Mouse (Mus musculus) macrophage (primary cell): ENCODE measurements around the gene Apof. TPM values are rescaled to one million over a fixed set of nuclear protein-coding genes. Genes with fewer than 3 reads are reported as not detected.

Source experiments
- H3K27ac ChIP-seq: fragments of 350-480 bp; formaldehyde crosslinking; 2 replicates; pipeline ENCODE4 v1.9.0; 2021
- H3K36me3 ChIP-seq: fragments of 350-480 bp; formaldehyde crosslinking; 2 replicates; pipeline ENCODE4 v1.9.0; 2021; ENCODE audit errors: inconsistent target
- H3K4me3 ChIP-seq: fragments of 350-480 bp; formaldehyde crosslinking; 2 replicates; pipeline ENCODE4 v1.9.0; 2021; ENCODE audit errors: inconsistent target
- H3K79me2 ChIP-seq: fragments of 350-480 bp; formaldehyde crosslinking; 2 replicates; pipeline ENCODE4 v1.9.0; 2021; ENCODE audit errors: inconsistent target
- WGBS: methylation state at CpG from one replicate; pipeline ENCODE4 v1.1.7; 2026; ENCODE audit warnings: inconsistent platforms; ENCODE audit not compliant: missing documents; 5-methylcytosine and 5-hydroxymethylcytosine counted together
- polyA plus RNA-seq: library from polyadenylated mRNA; stranded (reverse); fragments of 250-400 nt; gene quantifications from 3 replicates; pipeline ENCODE4 v1.2.4, GENCODE M21; 2018; ENCODE audit warnings: inconsistent platforms

Apof gene
- polyA plus RNA-seq, 1 experiment from 2014 or later: 0.16 TPM

- Histone ChIP-seq H3K79me2 (no peaks in the 10 kb centered on the region), H3K27ac (peak overlapping the region; percentile 37; the same call in 1 of the 2 replicates), H3K36me3 (no peaks in the 10 kb centered on the region), H3K4me3 (no peak overlapping the region)
- 3% methylated on average over 6 of the region's 6 CpGs for WGBS
Observed at GRCm38 (mm10) chr10:128298243-128298642, 29.8 kb downstream of the Apof start.

- no peaks in the 10 kb centered on the region for H3K79me2 ChIP-seq
- H3K4me3 ChIP-seq: no peak within 1 kb of the TSS
- 47% methylated on average over 11 of the region's 11 CpGs for WGBS
- H3K36me3 ChIP-seq: no peaks in the 10 kb centered on the region
- peak within 1 kb of the TSS; percentile 37; the same call in 1 of the 2 replicates for H3K27ac ChIP-seq
Observed at GRCm38 (mm10) chr10:128298702-128299171, 30.3 kb downstream of the Apof start, which contains the start of gene Il23a. Gene Il23a, minus strand, starts transcription at chr10:128298752.

- Histone ChIP-seq H3K27ac (peak overlapping the region; percentile 94), H3K36me3 (no peaks in the 10 kb centered on the region), H3K4me3 (peak overlapping the region; percentile 87), H3K79me2 (no peaks in the 10 kb centered on the region)
- 25% methylated on average over 3 of the region's 3 CpGs for WGBS
Observed at GRCm38 (mm10) chr10:128302357-128302756, 33.9 kb downstream of the Apof start.

GRCm38 (mm10) chr10:128302785-128303125 lies 34.3 kb downstream of the Apof start:
- Histone ChIP-seq H3K4me3 (peak overlapping the region; percentile 87), H3K27ac (peak overlapping the region; percentile 94), H3K36me3 (no peaks in the 10 kb centered on the region), H3K79me2 (no peaks in the 10 kb centered on the region)
- 0% methylated on average over 9 of the region's 9 CpGs for WGBS

GRCm38 (mm10) chr10:128303126-128304021 lies 34.9 kb downstream of the Apof start, which contains the start of gene Pan2:
Gene Pan2, plus strand, starts transcription at chr10:128303335.
- WGBS: 2% methylated on average over 37 of the region's 37 CpGs
- Histone ChIP-seq H3K79me2 (no peaks in the 10 kb centered on the region), H3K27ac (peak within 1 kb of the TSS; percentile 94), H3K4me3 (peak within 1 kb of the TSS; percentile 87), H3K36me3 (no peaks in the 10 kb centered on the region)

- 89% methylated on average over 7 of the region's 7 CpGs for WGBS
- peaks cover 16% of the 10 kb centered on the region; the same call in 1 of the 2 replicates for H3K36me3 ChIP-seq
- H3K79me2 ChIP-seq: no peaks in the 10 kb centered on the region
- H3K27ac ChIP-seq: no peak overlapping the region
- H3K4me3 ChIP-seq: no peak overlapping the region
Observed at GRCm38 (mm10) chr10:128309654-128310053, 41.2 kb downstream of the Apof start.

- 93% methylated on average over 11 of the region's 11 CpGs for WGBS
- H3K27ac ChIP-seq: no peak overlapping the region
- no peaks in the 10 kb centered on the region for H3K79me2 ChIP-seq
- H3K4me3 ChIP-seq: no peak overlapping the region
- peaks cover 19% of the 10 kb centered on the region; the same call in 1 of the 2 replicates for H3K36me3 ChIP-seq
Observed at GRCm38 (mm10) chr10:128310177-128310576, 41.7 kb downstream of the Apof start.

- Histone ChIP-seq H3K36me3 (peaks cover 26% of the 10 kb centered on the region; the same call in 1 of the 2 replicates), H3K4me3 (no peak overlapping the region), H3K27ac (no peak overlapping the region), H3K79me2 (no peaks in the 10 kb centered on the region)
- WGBS: 52% methylated on average over 4 of the region's 4 CpGs
Observed at GRCm38 (mm10) chr10:128310902-128311301, 42.4 kb downstream of the Apof start.

- no peaks in the 10 kb centered on the region for H3K79me2 ChIP-seq
- WGBS: 98% methylated on average over 8 of the region's 8 CpGs
- no peak overlapping the region for H3K4me3 ChIP-seq
- peaks cover 40% of the 10 kb centered on the region; the same call in 1 of the 2 replicates for H3K36me3 ChIP-seq
- no peak overlapping the region for H3K27ac ChIP-seq
Observed at GRCm38 (mm10) chr10:128315578-128315977, 47.1 kb downstream of the Apof start.

Other genes with a start within 250 kb of the Apof start
- gene Naca, start 233.1 kb upstream of the Apof start, polyA plus RNA-seq: 676 to 712 TPM (median 694 TPM) in 3 replicates
- 66.7 to 167 TPM (median 80.1 TPM) in 3 replicates for gene Ptges3, start 209.7 kb upstream of the Apof start, polyA plus RNA-seq
- 455 to 1,015 TPM (median 549 TPM) in 3 replicates for gene Atp5b, start 185.4 kb upstream of the Apof start, polyA plus RNA-seq
- gene Baz2a, start 177.1 kb upstream of the Apof start, polyA plus RNA-seq: 20.2 to 33.8 TPM (median 31.2 TPM) in 3 replicates
- 18.9 to 45.4 TPM (median 23.8 TPM) in 3 replicates for gene Rbms2, start 88.4 kb upstream of the Apof start, polyA plus RNA-seq
- not detected in 3 replicates for gene Gls2, start 74.2 kb upstream of the Apof start, polyA plus RNA-seq
- 5.3 to 10.6 TPM (median 6.9 TPM) in 3 replicates for gene Spryd4, start 56.9 kb upstream of the Apof start, polyA plus RNA-seq
- not detected in 3 replicates for gene Mip, start 42.8 kb upstream of the Apof start, polyA plus RNA-seq
- gene Timeless, start 36.6 kb upstream of the Apof start, polyA plus RNA-seq: 4.1 to 22.4 TPM (median 9.6 TPM) in 3 replicates
- not detected in 3 replicates for gene Apon, start 14.6 kb upstream of the Apof start, polyA plus RNA-seq
- 83.8 to 206 TPM (median 96.7 TPM) in 3 replicates for gene Stat2, start 1.9 kb downstream of the Apof start, polyA plus RNA-seq
- 0.10 TPM in 1 of 3 replicates, not detected in the others for gene Il23a, start 30.1 kb downstream of the Apof start, polyA plus RNA-seq
- 2.9 to 5.7 TPM (median 3.4 TPM) in 3 replicates for gene Pan2, start 34.7 kb downstream of the Apof start, polyA plus RNA-seq
- gene Cnpy2, start 53.8 kb downstream of the Apof start, polyA plus RNA-seq: 83.6 to 112 TPM (median 85.3 TPM) in 3 replicates
- gene Cs, start 69.1 kb downstream of the Apof start, polyA plus RNA-seq: 94.4 to 128 TPM (median 100 TPM) in 3 replicates
- gene Coq10a, start 100.3 kb downstream of the Apof start, polyA plus RNA-seq: 20.5 to 35.2 TPM (median 25.5 TPM) in 3 replicates
- gene Ankrd52, start 108.4 kb downstream of the Apof start, polyA plus RNA-seq: 23.3 to 29.3 TPM (median 26.0 TPM) in 3 replicates
- not detected in 3 replicates for gene Slc39a5, start 132.6 kb downstream of the Apof start, polyA plus RNA-seq
- 44.1 to 130 TPM (median 65.7 TPM) in 3 replicates for gene Nabp2, start 142.8 kb downstream of the Apof start, polyA plus RNA-seq
- 26.5 to 35.2 TPM (median 33.6 TPM) in 3 replicates for gene Rnf41, start 143.0 kb downstream of the Apof start, polyA plus RNA-seq
- gene Smarcc2, start 190.6 kb downstream of the Apof start, polyA plus RNA-seq: 73.6 to 136 TPM (median 74.8 TPM) in 3 replicates
- gene Myl6, start 225.5 kb downstream of the Apof start, polyA plus RNA-seq: 1,390 to 2,190 TPM (median 1,921 TPM) in 3 replicates
- 0.73 to 1.7 TPM (median 1.4 TPM) in 3 replicates for gene Myl6b, start 230.0 kb downstream of the Apof start, polyA plus RNA-seq